Mouse (Mus musculus): ENCODE results near the gene Tmem235. TPM values are rescaled to one million over a fixed set of nuclear protein-coding genes. Genes with fewer than 3 reads are reported as not detected.
A peak's percentile ranks its signal among the peaks of the same experiment; 100 is the strongest.
"Not testable (repeated sequence)": the region's sequence is repeated elsewhere in the genome, so short reads cannot be mapped to it uniquely, and the experiment has no call there.

Gene Tmem235
- polyA plus RNA-seq (2015; fragmentation: Nextera tagmentation; extraction: Ambion mirVana): 0.07 TPM in 1 of 2 replicates, not detected in the other

DNA sequence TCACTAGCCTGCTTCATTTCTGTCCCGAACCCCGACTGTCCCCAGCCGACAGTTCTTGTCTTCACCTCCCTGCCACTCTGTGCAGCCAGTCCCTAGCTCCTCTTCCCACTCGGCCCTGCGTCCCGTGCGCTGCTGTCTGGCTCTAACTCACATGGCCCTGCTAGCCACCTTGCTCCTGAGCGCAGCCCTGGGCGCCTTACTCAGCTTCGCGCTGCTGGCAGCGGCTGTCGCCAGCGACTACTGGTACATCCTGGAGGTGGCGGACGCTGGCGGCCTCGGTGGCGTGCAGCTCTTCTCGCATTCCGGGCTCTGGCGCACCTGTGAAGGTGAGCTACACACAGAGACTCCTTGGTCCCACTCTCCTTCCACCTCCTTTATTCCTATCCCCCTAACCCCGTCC, at the start of gene Tmem235:
Gene Tmem235, plus strand, starts transcription at position 152 of the 400 bp plus-strand sequence.
- Histone ChIP-seq H3K27ac (ENCODE audit: low read length) (no peak within 1 kb of the TSS), H3K9ac (ENCODE audit: low read depth, low read length) (no peak within 1 kb of the TSS), H3K9me3 (ENCODE audit: control insufficient read depth, low read length) (no peaks in the 10 kb centered on the region), H3K4me2 (ENCODE audit: low read depth, low read length) (no peak within 1 kb of the TSS), H3K36me3 (ENCODE audit: control insufficient read depth, insufficient read depth, low read length) (peaks cover 20% of the 10 kb centered on the region), H3K27me3 (replicated peaks; ENCODE audit: control insufficient read depth, insufficient read depth, low read length) (peaks cover 16% of the 10 kb centered on the region), H3K4me3 (ENCODE audit: low read length) (peak within 1 kb of the TSS; percentile 7; the same call in 1 of the 2 replicates), H3K4me1 (ENCODE audit: control insufficient read depth, insufficient read depth, low read length) (peaks cover 31% of the 10 kb centered on the region)
- WGBS: 9% methylated on average over 23 of the region's 23 CpGs
- ATAC-seq: no peak

- ATAC-seq: no peak
- Histone ChIP-seq H3K9me3 (ENCODE audit: control insufficient read depth, low read length) (no peaks in the 10 kb centered on the region), H3K27ac (ENCODE audit: low read length) (no peak overlapping the region), H3K4me1 (ENCODE audit: control insufficient read depth, insufficient read depth, low read length) (peaks cover 24% of the 10 kb centered on the region), H3K4me3 (ENCODE audit: low read length) (no peak overlapping the region), H3K27me3 (replicated peaks; ENCODE audit: control insufficient read depth, insufficient read depth, low read length) (no peaks in the 10 kb centered on the region), H3K36me3 (ENCODE audit: control insufficient read depth, insufficient read depth, low read length) (peaks cover 18% of the 10 kb centered on the region), H3K4me2 (ENCODE audit: low read depth, low read length) (no peak overlapping the region), H3K9ac (ENCODE audit: low read depth, low read length) (no peak overlapping the region)
- WGBS: 60% methylated on average over 5 of the region's 5 CpGs
Measured at GRCm38 (mm10) chr11:117813867-117814266, 46.7 kb upstream of the Tmem235 start.

DNA sequence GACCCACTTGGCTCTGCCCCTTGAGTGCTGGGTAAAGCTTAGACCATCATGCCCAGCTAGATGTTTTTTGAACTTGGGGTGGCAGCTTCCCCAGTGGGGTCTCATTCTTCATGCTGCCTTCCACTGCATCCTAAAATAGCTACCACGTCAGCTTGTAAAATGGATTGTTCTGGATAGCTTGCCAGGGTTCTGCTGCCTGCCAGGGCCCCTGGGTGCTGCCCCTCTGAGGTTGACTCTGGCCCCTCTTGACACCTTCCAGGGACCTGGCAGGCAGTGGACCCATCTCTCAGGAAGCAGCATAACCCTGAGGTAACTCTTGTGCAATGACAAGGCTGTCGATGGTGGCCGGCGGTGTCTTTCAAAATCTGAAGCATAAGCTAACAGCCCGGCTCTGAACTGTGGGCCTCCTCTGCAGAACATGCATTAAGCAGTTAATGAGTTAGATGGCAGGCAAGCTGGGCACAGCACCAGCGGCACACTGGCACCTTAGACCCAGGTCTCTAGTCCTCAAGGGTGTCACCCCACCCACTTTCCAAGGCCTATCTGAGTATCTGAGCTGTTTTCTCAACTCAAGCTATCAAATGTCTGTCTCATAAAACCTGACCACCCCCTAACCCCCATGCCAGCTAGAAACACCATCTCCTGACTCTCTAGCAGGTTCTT, 45.7 kb upstream of the Tmem235 start:
- Histone ChIP-seq H3K4me2 (ENCODE audit: low read depth, low read length) (no peak overlapping the region), H3K27me3 (replicated peaks; ENCODE audit: control insufficient read depth, insufficient read depth, low read length) (no peaks in the 10 kb centered on the region), H3K27ac (ENCODE audit: low read length) (peak overlapping the region; percentile 8; the same call in 1 of the 2 replicates), H3K4me3 (ENCODE audit: low read length) (no peak overlapping the region), H3K9me3 (ENCODE audit: control insufficient read depth, low read length) (no peaks in the 10 kb centered on the region), H3K4me1 (ENCODE audit: control insufficient read depth, insufficient read depth, low read length) (peaks cover 21% of the 10 kb centered on the region; the same call in 1 of the 2 replicates), H3K36me3 (ENCODE audit: control insufficient read depth, insufficient read depth, low read length) (peaks cover 18% of the 10 kb centered on the region), H3K9ac (ENCODE audit: low read depth, low read length) (no peak overlapping the region)
- ATAC-seq: no peak
- WGBS: 96% methylated on average over 6 of the region's 6 CpGs

- ATAC-seq; H3K9me3 ChIP-seq (ENCODE audit: control insufficient read depth, low read length); H3K27ac ChIP-seq (ENCODE audit: low read length); H3K4me3 ChIP-seq (ENCODE audit: low read length); H3K9ac ChIP-seq (ENCODE audit: low read depth, low read length); H3K4me2 ChIP-seq (ENCODE audit: low read depth, low read length); H3K27me3 ChIP-seq (replicated peaks; ENCODE audit: control insufficient read depth, insufficient read depth, low read length): not testable (repeated sequence)
- Histone ChIP-seq H3K36me3 (ENCODE audit: control insufficient read depth, insufficient read depth, low read length) (peaks cover 18% of the 10 kb centered on the region), H3K4me1 (ENCODE audit: control insufficient read depth, insufficient read depth, low read length) (peaks cover 21% of the 10 kb centered on the region; the same call in 1 of the 2 replicates)
- 76% methylated on average over 9 of the region's 9 CpGs for WGBS
Measured at GRCm38 (mm10) chr11:117815850-117816249, 44.7 kb upstream of the Tmem235 start.

DNA sequence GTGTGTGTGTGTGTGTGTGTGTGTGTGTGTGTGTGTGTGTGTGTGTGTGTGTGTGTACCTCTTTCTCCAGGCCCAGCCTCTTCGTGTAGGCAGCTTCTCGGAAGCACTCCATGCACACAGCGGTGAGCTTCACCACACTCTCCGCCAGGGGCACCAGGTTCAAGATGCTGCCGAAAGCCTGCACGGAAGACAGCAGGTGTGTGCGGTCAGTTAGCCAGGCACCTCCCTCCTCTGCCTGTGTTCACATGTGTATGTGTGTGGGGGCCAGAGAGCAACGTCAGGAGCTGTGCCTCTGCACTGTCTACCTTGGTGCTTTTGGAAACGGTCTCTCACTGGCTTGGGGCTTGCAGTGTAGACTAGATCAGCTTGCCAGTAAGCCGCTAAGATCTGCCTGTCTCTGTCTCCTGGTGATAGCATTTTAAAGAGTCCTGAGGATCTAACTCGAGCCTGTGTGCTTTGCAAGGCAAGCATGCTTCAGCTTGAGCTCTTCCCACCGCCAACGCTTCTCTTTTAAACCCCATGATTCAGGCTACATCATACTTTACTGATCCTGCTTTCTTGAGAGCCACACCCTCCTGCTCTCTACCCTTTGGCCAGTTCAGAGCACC, 44.1 kb upstream of the Tmem235 start:
- Histone ChIP-seq H3K9me3 (ENCODE audit: control insufficient read depth, low read length) (no peaks in the 10 kb centered on the region), H3K4me3 (ENCODE audit: low read length) (no peak overlapping the region), H3K27ac (ENCODE audit: low read length) (no peak overlapping the region), H3K27me3 (replicated peaks; ENCODE audit: control insufficient read depth, insufficient read depth, low read length) (no peaks in the 10 kb centered on the region), H3K36me3 (ENCODE audit: control insufficient read depth, insufficient read depth, low read length) (peaks cover 24% of the 10 kb centered on the region), H3K4me1 (ENCODE audit: control insufficient read depth, insufficient read depth, low read length) (peaks cover 15% of the 10 kb centered on the region; the same call in 1 of the 2 replicates), H3K4me2 (ENCODE audit: low read depth, low read length) (no peak overlapping the region), H3K9ac (ENCODE audit: low read depth, low read length) (no peak overlapping the region)
- WGBS: 81% methylated on average over 13 of the region's 13 CpGs
- no peak for ATAC-seq

GRCm38 (mm10) chr11:117819095-117819494, 41.5 kb upstream of the Tmem235 start:
- no peak overlapping the region for H3K9ac ChIP-seq (ENCODE audit: low read depth, low read length)
- peaks cover 19% of the 10 kb centered on the region for H3K36me3 ChIP-seq (ENCODE audit: control insufficient read depth, insufficient read depth, low read length)
- H3K27me3 ChIP-seq (replicated peaks; ENCODE audit: control insufficient read depth, insufficient read depth, low read length): no peaks in the 10 kb centered on the region
- no peak overlapping the region; the same call in 1 of the 2 replicates for H3K27ac ChIP-seq (ENCODE audit: low read length)
- no peak for ATAC-seq
- WGBS: 75% methylated on average over 8 of the region's 8 CpGs
- peaks cover 33% of the 10 kb centered on the region for H3K4me1 ChIP-seq (ENCODE audit: control insufficient read depth, insufficient read depth, low read length)
- H3K4me2 ChIP-seq (ENCODE audit: low read depth, low read length): no peak overlapping the region
- H3K4me3 ChIP-seq (ENCODE audit: low read length): no peak overlapping the region
- H3K9me3 ChIP-seq (ENCODE audit: control insufficient read depth, low read length): no peaks in the 10 kb centered on the region

- Histone ChIP-seq H3K36me3 (ENCODE audit: control insufficient read depth, insufficient read depth, low read length) (peaks cover 19% of the 10 kb centered on the region), H3K9ac (ENCODE audit: low read depth, low read length) (no peak overlapping the region), H3K4me2 (ENCODE audit: low read depth, low read length) (no peak overlapping the region), H3K4me1 (ENCODE audit: control insufficient read depth, insufficient read depth, low read length) (peaks cover 37% of the 10 kb centered on the region), H3K9me3 (ENCODE audit: control insufficient read depth, low read length) (no peaks in the 10 kb centered on the region), H3K4me3 (ENCODE audit: low read length) (no peak overlapping the region), H3K27ac (ENCODE audit: low read length) (no peak overlapping the region), H3K27me3 (replicated peaks; ENCODE audit: control insufficient read depth, insufficient read depth, low read length) (no peaks in the 10 kb centered on the region)
- WGBS: 82% methylated on average over 7 of the region's 7 CpGs
- ATAC-seq: no peak
Measured at GRCm38 (mm10) chr11:117820173-117820572, 40.4 kb upstream of the Tmem235 start.

GRCm38 (mm10) chr11:117821868-117822267, 38.7 kb upstream of the Tmem235 start:
- 0 out of 2 replicates have a peak overlapping the region, but pooled peaks have one; percentile 13 for H3K9ac ChIP-seq (ENCODE audit: low read depth, low read length)
- no peak overlapping the region for H3K27ac ChIP-seq (ENCODE audit: low read length)
- no peaks in the 10 kb centered on the region for H3K9me3 ChIP-seq (ENCODE audit: control insufficient read depth, low read length)
- H3K4me2 ChIP-seq (ENCODE audit: low read depth, low read length): no peak overlapping the region
- no peaks in the 10 kb centered on the region for H3K27me3 ChIP-seq (replicated peaks; ENCODE audit: control insufficient read depth, insufficient read depth, low read length)
- H3K4me1 ChIP-seq (ENCODE audit: control insufficient read depth, insufficient read depth, low read length): peaks cover 34% of the 10 kb centered on the region
- ATAC-seq: no peak
- peaks cover 15% of the 10 kb centered on the region for H3K36me3 ChIP-seq (ENCODE audit: control insufficient read depth, insufficient read depth, low read length)
- WGBS: 84% methylated on average over 9 of the region's 9 CpGs
- H3K4me3 ChIP-seq (ENCODE audit: low read length): no peak overlapping the region

DNA sequence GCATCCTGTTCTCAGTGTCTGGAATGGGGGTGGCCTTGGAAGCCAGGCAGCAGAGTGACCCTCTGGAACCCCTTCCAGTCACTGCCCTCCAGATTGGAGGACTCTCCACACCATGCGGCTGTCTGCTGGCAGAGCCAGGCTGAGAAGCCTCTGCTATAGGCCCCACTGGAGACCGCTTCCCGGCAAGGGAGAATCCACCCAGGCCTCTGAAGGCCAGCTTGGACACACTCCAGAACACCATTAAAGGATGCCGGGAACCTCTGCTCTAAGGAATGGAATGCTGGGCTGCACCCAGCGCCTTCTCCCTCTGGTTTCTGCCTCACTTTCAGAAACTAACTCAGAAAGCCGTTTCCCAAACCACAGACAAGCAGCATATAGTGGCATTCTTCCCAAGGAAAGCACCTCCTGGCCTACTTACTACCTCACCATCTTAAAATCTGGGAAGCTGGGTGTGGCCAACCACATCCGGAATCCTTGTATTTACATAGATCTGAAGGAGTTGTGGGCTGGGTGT, 37.8 kb upstream of the Tmem235 start:
- H3K4me1 ChIP-seq (ENCODE audit: control insufficient read depth, insufficient read depth, low read length): peaks cover 39% of the 10 kb centered on the region
- no peaks in the 10 kb centered on the region for H3K9me3 ChIP-seq (ENCODE audit: control insufficient read depth, low read length)
- no peak overlapping the region for H3K4me3 ChIP-seq (ENCODE audit: low read length)
- peak overlapping the region; percentile 50 for H3K9ac ChIP-seq (ENCODE audit: low read depth, low read length)
- ATAC-seq: no peak
- H3K36me3 ChIP-seq (ENCODE audit: control insufficient read depth, insufficient read depth, low read length): peaks cover 10% of the 10 kb centered on the region
- no peaks in the 10 kb centered on the region for H3K27me3 ChIP-seq (replicated peaks; ENCODE audit: control insufficient read depth, insufficient read depth, low read length)
- no peak overlapping the region for H3K4me2 ChIP-seq (ENCODE audit: low read depth, low read length)
- peak overlapping the region; percentile 78 for H3K27ac ChIP-seq (ENCODE audit: low read length)
- WGBS: 52% methylated on average over 7 of the region's 7 CpGs

Data from intestine, embryonic 16.5 days (tissue).